Mouse (Mus musculus) heart, adult 18-20 months (tissue): Measurements from ENCODE around the gene Rgs3. TPM values are rescaled to one million over a fixed set of nuclear protein-coding genes. Genes with fewer than 3 reads are reported as not detected.
"Not testable (repeated sequence)": the region's sequence is repeated elsewhere in the genome, so short reads cannot be mapped to it uniquely, and the experiment has no call there.

Experiments used
- DNase-seq, 2 experiments: peaks; one replicate each; pipeline ENCODE4 v3.0.0; 2021 to 2022; ENCODE audit warnings: mixed read lengths in 1 of 2
- total RNA-seq, 2 experiments: library from RNA; stranded (reverse); gene quantifications; 2 replicates each; pipeline ENCODE4 v1.2.3; 2021

Gene Rgs3
- total RNA-seq, 2 experiments from 2014 or later = 21.5 to 25.9 TPM

- DNase-seq = no peak
These were observed 14.8 kb upstream of the Rgs3 start for GRCm38 (mm10) chr4:62544801-62545200.

- no peak for DNase-seq
These were observed 7.7 kb upstream of the Rgs3 start for GRCm38 (mm10) chr4:62551966-62552365.

- no peak for DNase-seq
These were observed 2.2 kb upstream of the Rgs3 start for GRCm38 (mm10) chr4:62557436-62557835.

GRCm38 (mm10) chr4:62560963-62561629 is 1.4 kb downstream of the Rgs3 start:
- DNase-seq = peak; percentile 80 to 88

- DNase-seq = no peak
These were observed 2.0 kb downstream of the Rgs3 start for GRCm38 (mm10) chr4:62561630-62562001.

- no peak for DNase-seq
These were observed 2.4 kb downstream of the Rgs3 start for GRCm38 (mm10) chr4:62562006-62562405.

GRCm38 (mm10) chr4:62566530-62566929 is 6.9 kb downstream of the Rgs3 start:
- DNase-seq = no peak

- no peak for DNase-seq
These were observed 8.0 kb downstream of the Rgs3 start for GRCm38 (mm10) chr4:62567696-62568095.

GRCm38 (mm10) chr4:62568359-62568758 is 8.7 kb downstream of the Rgs3 start:
- DNase-seq = no peak

- DNase-seq = no peak
These were observed 10.0 kb downstream of the Rgs3 start for GRCm38 (mm10) chr4:62569603-62570002.

GRCm38 (mm10) chr4:62570029-62570428 is 10.4 kb downstream of the Rgs3 start:
- DNase-seq = no peak

GRCm38 (mm10) chr4:62582365-62583264 is 23.0 kb downstream of the Rgs3 start:
- no peak for DNase-seq

- peak; percentile 50 to 51 for DNase-seq
These were observed 23.8 kb downstream of the Rgs3 start for GRCm38 (mm10) chr4:62583265-62584092.

- DNase-seq = no peak
These were observed 27.4 kb downstream of the Rgs3 start for GRCm38 (mm10) chr4:62587067-62587466.

- DNase-seq = no peak
These were observed 31.2 kb downstream of the Rgs3 start for GRCm38 (mm10) chr4:62590878-62591277.

- DNase-seq = peak; percentile 73 to 79
These were observed 31.7 kb downstream of the Rgs3 start for GRCm38 (mm10) chr4:62591326-62591725.

- DNase-seq = not testable (repeated sequence)
These were observed 34.0 kb downstream of the Rgs3 start for GRCm38 (mm10) chr4:62593546-62594240.

- DNase-seq = no peak
These were observed 34.8 kb downstream of the Rgs3 start for GRCm38 (mm10) chr4:62594442-62594841.

GRCm38 (mm10) chr4:62596051-62596450 is 36.4 kb downstream of the Rgs3 start:
- DNase-seq = peak in 1 of 2 experiments; percentile 63

- no peak for DNase-seq
These were observed 40.9 kb downstream of the Rgs3 start for GRCm38 (mm10) chr4:62600549-62600948.

- no peak for DNase-seq
These were observed 44.0 kb downstream of the Rgs3 start for GRCm38 (mm10) chr4:62603607-62604006.

- peak; percentile 52 to 69 for DNase-seq
These were observed 44.4 kb downstream of the Rgs3 start for GRCm38 (mm10) chr4:62604094-62604493.
